Mouse (Mus musculus) spleen, adult 2 months (tissue): ENCODE results near the gene Zbtb24.

ENCODE experiments used
- CTCF ChIP-seq: fragments of 200-500 bp; IDR thresholded peaks from 2 replicates; pipeline ENCODE4 v1.5.1; 2011; ENCODE audit warnings: mild to moderate bottlenecking, inconsistent platforms; ENCODE audit not compliant: insufficient read depth, insufficient read length, insufficient replicate concordance; ENCODE audit errors: extremely low read depth
- POLR2A ChIP-seq: fragments of 200-500 bp; IDR thresholded peaks from 2 replicates; pipeline ENCODE4 v1.6.1; 2011; ENCODE audit warnings: low read depth, low read length, inconsistent platforms

DNA sequence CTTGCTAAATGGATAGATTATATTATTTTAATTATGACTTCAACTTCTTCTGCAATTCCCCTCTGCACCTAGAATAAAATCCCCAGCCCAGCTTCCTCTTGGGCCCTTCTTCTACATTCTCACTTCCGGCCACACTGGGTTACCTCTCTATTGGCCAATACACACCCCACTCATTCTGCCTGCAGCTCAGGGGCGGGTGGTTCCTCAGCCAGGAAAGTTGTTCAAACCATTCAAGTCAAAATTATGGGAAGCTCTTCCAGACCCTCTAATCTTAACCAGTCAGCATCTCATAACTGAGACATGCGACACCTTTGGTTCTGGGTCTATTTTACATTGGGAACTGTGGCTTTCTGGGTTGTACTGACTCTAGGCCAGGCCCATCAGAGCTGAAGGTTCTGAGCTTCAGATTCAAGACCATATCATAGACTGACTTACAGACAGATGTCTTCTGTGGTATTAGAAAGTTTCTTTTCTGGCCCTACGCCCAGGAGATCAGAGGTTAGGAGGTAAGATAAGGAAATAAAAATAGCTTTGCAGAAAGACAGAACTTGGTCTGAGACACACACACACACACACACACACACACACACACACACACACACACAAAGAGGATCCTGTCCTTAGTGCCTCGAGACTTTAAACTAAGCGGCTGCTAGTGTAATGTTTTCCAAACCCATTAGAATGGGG is 23.7 kb downstream of the Zbtb24 start:
- TF ChIP-seq POLR2A (no peak), CTCF (no peak)
